In genomic region chr13:99088285-99088684, GRCm38 (mm10) we compare ENCODE assay signal across 24 mouse cellular contexts.
A peak's percentile ranks its signal among the peaks of the same experiment; 100 is the strongest.
DNase-seq lines count a peak whose midpoint lies in the region; ATAC-seq and TF ChIP-seq lines count a peak whose summit lies in the region.
"Had no signal": no experiment of that assay in that cellular context is flagged by ENCODE, and none has a peak within 500 bp of the region (broad histone marks: within the 10 kb centered on the region; RNA-seq: fewer than 3 reads in every experiment).

No protein-coding gene starts in this region.

- H3K79me2 ChIP-seq in myocyte (ENCODE audit: control insufficient read depth, insufficient read depth), result no peaks in the 10 kb centered on the region

- H3K27ac ChIP-seq in heart, embryonic 10.5 days, result no peak overlapping the region
- H3K27ac ChIP-seq in midbrain, embryonic 11.5 days (ENCODE audit: low read depth, low read length), result no peak overlapping the region
- no peak overlapping the region for H3K27ac ChIP-seq in midbrain, postnatal 0 days (ENCODE audit: low read depth, low read length)
- no peak overlapping the region for H3K27ac ChIP-seq in kidney, embryonic 14.5 days (ENCODE audit: low read depth, low read length)
- H3K27ac ChIP-seq: forebrain, embryonic 15.5 days; hindbrain, embryonic 14.5 days; limb, embryonic 10.5 days; limb, embryonic 15.5 days; lung, embryonic 15.5 days; stomach, embryonic 15.5 days had no signal

- H3K27me3 ChIP-seq in heart, embryonic 10.5 days (ENCODE audit: insufficient read depth, poor library complexity, severe bottlenecking), result no peaks in the 10 kb centered on the region
- no peaks in the 10 kb centered on the region for H3K27me3 ChIP-seq in midbrain, embryonic 11.5 days (ENCODE audit: control insufficient read depth, insufficient read depth, low read length)
- no peaks in the 10 kb centered on the region for H3K27me3 ChIP-seq in midbrain, postnatal 0 days (ENCODE audit: insufficient read depth, low read length)
- H3K27me3 ChIP-seq in myocyte (ENCODE audit: control insufficient read depth, insufficient read depth, insufficient read length), result no peaks in the 10 kb centered on the region
- no peaks in the 10 kb centered on the region for H3K27me3 ChIP-seq in kidney, embryonic 14.5 days (ENCODE audit: control insufficient read depth, insufficient read depth, low read length)
- H3K27me3 ChIP-seq: forebrain, embryonic 15.5 days; limb, embryonic 15.5 days; lung, embryonic 15.5 days; stomach, embryonic 15.5 days had no signal

- 79% methylated on average over 4 of the region's 4 CpGs for WGBS in heart, embryonic 10.5 days
- 81% methylated on average over 4 of the region's 4 CpGs for WGBS in midbrain, embryonic 11.5 days
- WGBS in midbrain, postnatal 0 days, result 90% methylated on average over 4 of the region's 4 CpGs
- 88% methylated on average over 4 of the region's 4 CpGs for WGBS in kidney, embryonic 14.5 days

- no peak overlapping the region for H3K4me3 ChIP-seq in heart, embryonic 10.5 days
- H3K4me3 ChIP-seq in midbrain, embryonic 11.5 days (ENCODE audit: low read depth, low read length), result no peak overlapping the region
- no peak overlapping the region for H3K4me3 ChIP-seq in midbrain, postnatal 0 days (ENCODE audit: low read depth, low read length)
- no peak overlapping the region for H3K4me3 ChIP-seq in myocyte
- H3K4me3 ChIP-seq in kidney, embryonic 14.5 days (ENCODE audit: low read length), result no peak overlapping the region
- H3K4me3 ChIP-seq: forebrain, embryonic 15.5 days; limb, embryonic 10.5 days; limb, embryonic 15.5 days; lung, embryonic 15.5 days; stomach, embryonic 15.5 days had no signal

- peak; percentile 67 for DNase-seq in heart, embryonic 10.5 days (ENCODE audit: low spot score)
- no peak for DNase-seq in heart, adult 9 months (ENCODE audit: low spot score in 2 of 2)
- peak; percentile 19 for DNase-seq in midbrain, embryonic 11.5 days (ENCODE audit: low spot score, missing footprints)
- no peak for DNase-seq in midbrain, postnatal 0 days (ENCODE audit: low spot score)
- peak; percentile 38 for DNase-seq in NIH3T3 (ENCODE audit: low read depth)
- no peak for DNase-seq in kidney, adult 18-20 months
- DNase-seq: adrenal gland, postnatal 36 days; cerebellum, adult 18-20 months; cerebellum, postnatal 14 days; kidney, postnatal 36 days; midbrain, embryonic 14.5 days; right cerebral cortex, postnatal 25 days; thymus, postnatal 14 days had no signal

- TF ChIP-seq POLR2A in myocyte (IDR thresholded peaks at IDR 0.05; ENCODE audit: insufficient read length, low read depth), result no peak

- H3K4me1 ChIP-seq in heart, embryonic 10.5 days, result peaks cover 16% of the 10 kb centered on the region
- peaks cover 4% of the 10 kb centered on the region for H3K4me1 ChIP-seq in midbrain, embryonic 11.5 days (ENCODE audit: control insufficient read depth, insufficient read depth, low read length)
- no peaks in the 10 kb centered on the region for H3K4me1 ChIP-seq in midbrain, postnatal 0 days (ENCODE audit: insufficient read depth, low read length)
- H3K4me1 ChIP-seq in kidney, embryonic 14.5 days (ENCODE audit: control insufficient read depth, insufficient read depth, low read length), result peaks cover 9% of the 10 kb centered on the region; the same call in 1 of the 2 replicates

- TF ChIP-seq CTCF in midbrain, postnatal 0 days (IDR thresholded peaks at IDR 0.05), result no peak

- no peak for ATAC-seq in midbrain, embryonic 11.5 days (ENCODE audit: low FRiP score)
- ATAC-seq in midbrain, postnatal 0 days (ENCODE audit: low FRiP score), result no peak
- no peak for ATAC-seq in kidney, embryonic 14.5 days (ENCODE audit: low FRiP score, low TSS enrichment)
- ATAC-seq: forebrain, embryonic 15.5 days; intestine, postnatal 0 days had no signal

- H3K9ac ChIP-seq in midbrain, embryonic 11.5 days (ENCODE audit: low read length), result no peak overlapping the region
- H3K9ac ChIP-seq in midbrain, postnatal 0 days (replicated peaks; ENCODE audit: low read length, poor library complexity, severe bottlenecking), result no peak overlapping the region
- no peak overlapping the region for H3K9ac ChIP-seq in kidney, embryonic 14.5 days (ENCODE audit: low read depth, low read length)
- H3K9ac ChIP-seq: forebrain, embryonic 15.5 days; hindbrain, embryonic 14.5 days; limb, embryonic 15.5 days; lung, embryonic 15.5 days; stomach, embryonic 15.5 days had no signal

- H3K9me3 ChIP-seq in heart, embryonic 10.5 days, result no peaks in the 10 kb centered on the region
- no peaks in the 10 kb centered on the region for H3K9me3 ChIP-seq in midbrain, embryonic 11.5 days (ENCODE audit: control insufficient read depth, low read length)
- no peaks in the 10 kb centered on the region for H3K9me3 ChIP-seq in midbrain, postnatal 0 days (ENCODE audit: low read length)
- H3K9me3 ChIP-seq in kidney, embryonic 14.5 days (ENCODE audit: control insufficient read depth, low read length), result no peaks in the 10 kb centered on the region
- H3K9me3 ChIP-seq: forebrain, embryonic 15.5 days; G1E; limb, embryonic 10.5 days; limb, embryonic 15.5 days; lung, embryonic 15.5 days; stomach, embryonic 15.5 days had no signal

- H3ac ChIP-seq in myocyte (ENCODE audit: control insufficient read depth, insufficient read length), result no peak overlapping the region

- no peaks in the 10 kb centered on the region for H3K36me3 ChIP-seq in heart, embryonic 10.5 days
- H3K36me3 ChIP-seq in midbrain, embryonic 11.5 days (ENCODE audit: control insufficient read depth, insufficient read depth, low read length), result no peaks in the 10 kb centered on the region
- H3K36me3 ChIP-seq in midbrain, postnatal 0 days (ENCODE audit: insufficient read depth, low read length), result no peaks in the 10 kb centered on the region
- no peaks in the 10 kb centered on the region for H3K36me3 ChIP-seq in myocyte (ENCODE audit: control insufficient read depth, insufficient read depth)
- no peaks in the 10 kb centered on the region for H3K36me3 ChIP-seq in kidney, embryonic 14.5 days (ENCODE audit: control insufficient read depth, insufficient read depth, low read length)
- H3K36me3 ChIP-seq: forebrain, embryonic 15.5 days; G1E; limb, embryonic 10.5 days; limb, embryonic 15.5 days; lung, embryonic 15.5 days; stomach, embryonic 15.5 days had no signal

- H3K4me2 ChIP-seq in midbrain, embryonic 11.5 days, result no peak overlapping the region
- no peak overlapping the region for H3K4me2 ChIP-seq in midbrain, postnatal 0 days (ENCODE audit: low read depth, low read length, poor library complexity, severe bottlenecking)
- H3K4me2 ChIP-seq in myocyte (ENCODE audit: low read depth), result peak overlapping the region; percentile 77
- no peak overlapping the region for H3K4me2 ChIP-seq in kidney, embryonic 14.5 days (replicated peaks; ENCODE audit: low read depth, low read length)
- H3K4me2 ChIP-seq: forebrain, embryonic 15.5 days; heart, embryonic 11.5 days; hindbrain, embryonic 14.5 days; limb, embryonic 15.5 days; lung, embryonic 15.5 days; stomach, embryonic 15.5 days had no signal

TF ChIP-seq in myocyte, 11 proteins besides CTCF, POLR2A, EP300 and RAD21:
- no peak for TF ChIP-seq REST (IDR thresholded peaks at IDR 0.05; ENCODE audit: insufficient read depth, insufficient read length)
- TF ChIP-seq TCF12 (IDR thresholded peaks at IDR 0.05; ENCODE audit: insufficient read depth, poor library complexity, severe bottlenecking), result no peak
- no peak for TF ChIP-seq CEBPB (IDR thresholded peaks at IDR 0.05; ENCODE audit: insufficient read depth, poor library complexity, severe bottlenecking)
- TF ChIP-seq MYOG (IDR thresholded peaks at IDR 0.05; ENCODE audit: control insufficient read depth in 1 of 3, insufficient read depth in 1 of 3, insufficient read length in 2 of 3, low read depth in 2 of 3), result no peak
- TF ChIP-seq SRF (IDR thresholded peaks at IDR 0.05; ENCODE audit: control insufficient read depth, insufficient read length, low read depth), result no peak
- TF ChIP-seq TCF3 (IDR thresholded peaks at IDR 0.05; ENCODE audit: insufficient read length, low read depth), result no peak
- TF ChIP-seq E2F4 (IDR thresholded peaks at IDR 0.05; ENCODE audit: insufficient read depth), result no peak
- TF ChIP-seq USF1 (IDR thresholded peaks at IDR 0.05; ENCODE audit: low read depth), result no peak
- no peak for TF ChIP-seq POLR2AphosphoS2 (IDR thresholded peaks at IDR 0.05; ENCODE audit: insufficient read length, low read depth)
- no peak for TF ChIP-seq MAX (IDR thresholded peaks at IDR 0.05; ENCODE audit: low read depth)
- no peak for TF ChIP-seq MYOD1 (IDR thresholded peaks at IDR 0.05; ENCODE audit: control insufficient read depth in 1 of 3, insufficient read length in 2 of 3, low read depth in 2 of 3)

Comparison
In these comparisons a context has a peak if more than half of its experiments do, and no peak if none do; other contexts are left out.
1. DNase-seq: peak in heart, embryonic 10.5 days (single experiment), midbrain, embryonic 11.5 days (single experiment) and NIH3T3 (single experiment); none in heart, adult 9 months (0 of 2), midbrain, postnatal 0 days (single experiment) and kidney, adult 18-20 months (single experiment).